Mouse (Mus musculus) hindbrain, embryonic 11.5 days (tissue): ENCODE data around the gene Gm20388. TPM values are rescaled to one million over a fixed set of nuclear protein-coding genes. Genes with fewer than 3 reads are reported as not detected.

ENCODE experiments used
- ATAC-seq: fragments of 200-750 bp; cut with Nextera tagmentation; 2 replicates; pipeline ENCODE4 v1.8.0; 2017; ENCODE audit warnings: mild to moderate bottlenecking, moderate TSS enrichment, moderate library complexity; ENCODE audit not compliant: low FRiP score
- DNase-seq: peaks from one replicate; pipeline ENCODE4 v3.0.0-alpha.2; 2015; ENCODE audit warnings: low spot score
- H3K27ac ChIP-seq: fragments of 300-500 bp; sonication (generic); 2 replicates; pipeline ENCODE4 v1.5.1; 2014; ENCODE audit warnings: mild to moderate bottlenecking, low read depth, low read length
- H3K27me3 ChIP-seq: fragments of 300-500 bp; sonication (generic); 2 replicates; pipeline ENCODE4 v1.6.1; 2014; ENCODE audit warnings: mild to moderate bottlenecking, low read length, moderate library complexity, mixed read lengths; ENCODE audit not compliant: control insufficient read depth, insufficient read depth
- H3K36me3 ChIP-seq: fragments of 300-500 bp; sonication (generic); 2 replicates; pipeline ENCODE4 v1.6.1; 2014; ENCODE audit warnings: mild to moderate bottlenecking, low read length, moderate library complexity, mixed read lengths; ENCODE audit not compliant: control insufficient read depth, insufficient read depth
- H3K4me1 ChIP-seq: fragments of 300-500 bp; sonication (generic); replicated peaks from 2 replicates; pipeline ENCODE4 v1.6.1; 2014; ENCODE audit warnings: low read length, mixed read lengths; ENCODE audit not compliant: control insufficient read depth, insufficient read depth
- H3K4me2 ChIP-seq: fragments of 300-500 bp; sonication (generic); replicated peaks from 2 replicates; pipeline ENCODE4 v1.6.1; 2014; ENCODE audit warnings: mild to moderate bottlenecking, low read depth, low read length
- H3K4me3 ChIP-seq: fragments of 300-500 bp; sonication (generic); 2 replicates; pipeline ENCODE4 v1.5.1; 2014; ENCODE audit warnings: low read depth, low read length
- H3K9ac ChIP-seq: fragments of 300-500 bp; sonication (generic); 2 replicates; pipeline ENCODE4 v1.6.1; 2014; ENCODE audit warnings: low read depth, low read length
- H3K9me3 ChIP-seq: fragments of 300-500 bp; sonication (generic); 2 replicates; pipeline ENCODE4 v1.6.1; 2016; ENCODE audit warnings: low read length; ENCODE audit not compliant: control insufficient read depth
- WGBS: fragments of 180-500 bp; shearing (Covaris S2); extraction: QIAGEN DNeasy Blood & Tissue Kit; methylation state at CpG from one replicate; pipeline ENCODE4 v1.1.7; 2014; 5-methylcytosine and 5-hydroxymethylcytosine counted together
- polyA plus RNA-seq: library from polyadenylated mRNA; unstranded; fragments of >200 nt; fragmentation: Nextera tagmentation; extraction: Ambion mirVana; gene quantifications from 2 replicates; pipeline ENCODE4 v1.2.1, GENCODE M21; 2014

The Gm20388 gene
- polyA plus RNA-seq, 1 experiment from 2014 or later, result 11.8 TPM

GRCm38 (mm10) chr8:121796406-121796805, 1885.8 kb downstream of the Gm20388 start:
- H3K9ac ChIP-seq, result no peak overlapping the region
- no peaks in the 10 kb centered on the region for H3K9me3 ChIP-seq
- 94% methylated on average over 11 of the region's 11 CpGs for WGBS
- DNase-seq (no peak), ATAC-seq (no peak)
- H3K4me2 ChIP-seq, result no peak overlapping the region
- 0 out of 2 replicates have a peak, but pooled peaks cover 3% of the 10 kb centered on the region for H3K36me3 ChIP-seq
- H3K27ac ChIP-seq, result no peak overlapping the region
- no peaks in the 10 kb centered on the region for H3K27me3 ChIP-seq
- no peaks in the 10 kb centered on the region for H3K4me1 ChIP-seq
- no peak overlapping the region for H3K4me3 ChIP-seq

- H3K27ac ChIP-seq, result no peak overlapping the region
- H3K4me1 ChIP-seq, result no peaks in the 10 kb centered on the region
- DNase-seq, result no peak
- no peak overlapping the region for H3K9ac ChIP-seq
- H3K27me3 ChIP-seq, result no peaks in the 10 kb centered on the region
- H3K9me3 ChIP-seq, result no peaks in the 10 kb centered on the region
- H3K4me2 ChIP-seq, result no peak overlapping the region
- H3K4me3 ChIP-seq, result no peak overlapping the region
- no peak for ATAC-seq
- 0 out of 2 replicates have a peak, but pooled peaks cover 3% of the 10 kb centered on the region for H3K36me3 ChIP-seq
- WGBS, result 93% methylated on average over 6 of the region's 6 CpGs
Measured at GRCm38 (mm10) chr8:121798401-121798800, 1887.8 kb downstream of the Gm20388 start.

- Histone ChIP-seq H3K27ac (no peak overlapping the region), H3K4me3 (no peak overlapping the region), H3K36me3 (no peaks in the 10 kb centered on the region), H3K9me3 (no peaks in the 10 kb centered on the region), H3K9ac (no peak overlapping the region), H3K4me2 (no peak overlapping the region), H3K4me1 (no peaks in the 10 kb centered on the region), H3K27me3 (no peaks in the 10 kb centered on the region)
- no peak for ATAC-seq
- no peak for DNase-seq
- 90% methylated on average over 5 of the region's 5 CpGs for WGBS
Measured at GRCm38 (mm10) chr8:121804829-121805228, 1894.2 kb downstream of the Gm20388 start.

GRCm38 (mm10) chr8:121806126-121806525, 1895.5 kb downstream of the Gm20388 start:
- no peaks in the 10 kb centered on the region for H3K27me3 ChIP-seq
- H3K27ac ChIP-seq, result no peak overlapping the region
- H3K4me3 ChIP-seq, result no peak overlapping the region
- H3K4me2 ChIP-seq, result no peak overlapping the region
- no peaks in the 10 kb centered on the region for H3K9me3 ChIP-seq
- no peaks in the 10 kb centered on the region for H3K36me3 ChIP-seq
- WGBS, result 92% methylated on average over 13 of the region's 13 CpGs
- DNase-seq (no peak), ATAC-seq (no peak)
- no peak overlapping the region for H3K9ac ChIP-seq
- no peaks in the 10 kb centered on the region for H3K4me1 ChIP-seq

- Histone ChIP-seq H3K4me3 (no peak overlapping the region), H3K9me3 (no peaks in the 10 kb centered on the region), H3K9ac (no peak overlapping the region), H3K4me1 (no peaks in the 10 kb centered on the region), H3K4me2 (no peak overlapping the region), H3K27me3 (no peaks in the 10 kb centered on the region), H3K27ac (no peak overlapping the region), H3K36me3 (no peaks in the 10 kb centered on the region)
- WGBS, result 75% methylated on average over 11 of the region's 11 CpGs
- DNase-seq (no peak), ATAC-seq (no peak)
Measured at GRCm38 (mm10) chr8:121808032-121808431, 1897.4 kb downstream of the Gm20388 start.

GRCm38 (mm10) chr8:121809524-121810155, 1899.0 kb downstream of the Gm20388 start:
- Histone ChIP-seq H3K9ac (no peak overlapping the region), H3K4me2 (no peak overlapping the region), H3K27ac (no peak overlapping the region), H3K9me3 (no peaks in the 10 kb centered on the region), H3K27me3 (no peaks in the 10 kb centered on the region), H3K4me3 (no peak overlapping the region), H3K36me3 (no peaks in the 10 kb centered on the region), H3K4me1 (no peaks in the 10 kb centered on the region)
- ATAC-seq (no peak), DNase-seq (no peak)
- 94% methylated on average over 11 of the region's 11 CpGs for WGBS

- Histone ChIP-seq H3K4me2 (no peak overlapping the region), H3K27ac (no peak overlapping the region), H3K27me3 (no peaks in the 10 kb centered on the region), H3K36me3 (no peaks in the 10 kb centered on the region), H3K9ac (no peak overlapping the region), H3K4me1 (no peaks in the 10 kb centered on the region), H3K4me3 (no peak overlapping the region), H3K9me3 (no peaks in the 10 kb centered on the region)
- ATAC-seq, result no peak
- 96% methylated on average over 3 of the region's 3 CpGs for WGBS
- no peak for DNase-seq
Measured at GRCm38 (mm10) chr8:121811502-121811901, 1900.9 kb downstream of the Gm20388 start.

GRCm38 (mm10) chr8:121811931-121812570, 1901.4 kb downstream of the Gm20388 start:
- Histone ChIP-seq H3K4me3 (no peak overlapping the region), H3K27me3 (no peaks in the 10 kb centered on the region), H3K27ac (no peak overlapping the region), H3K36me3 (no peaks in the 10 kb centered on the region), H3K4me2 (no peak overlapping the region), H3K4me1 (no peaks in the 10 kb centered on the region), H3K9ac (no peak overlapping the region), H3K9me3 (no peaks in the 10 kb centered on the region)
- DNase-seq (no peak), ATAC-seq (no peak)
- WGBS, result 96% methylated on average over 12 of the region's 12 CpGs

GRCm38 (mm10) chr8:121818226-121818625, 1907.6 kb downstream of the Gm20388 start:
- Histone ChIP-seq H3K36me3 (no peaks in the 10 kb centered on the region), H3K4me2 (no peak overlapping the region), H3K9me3 (no peaks in the 10 kb centered on the region), H3K27me3 (no peaks in the 10 kb centered on the region), H3K9ac (no peak overlapping the region), H3K4me3 (no peak overlapping the region), H3K4me1 (no peaks in the 10 kb centered on the region), H3K27ac (no peak overlapping the region)
- WGBS, result 85% methylated on average over 7 of the region's 7 CpGs
- DNase-seq (no peak), ATAC-seq (no peak)
